In the genomic region with DNA sequence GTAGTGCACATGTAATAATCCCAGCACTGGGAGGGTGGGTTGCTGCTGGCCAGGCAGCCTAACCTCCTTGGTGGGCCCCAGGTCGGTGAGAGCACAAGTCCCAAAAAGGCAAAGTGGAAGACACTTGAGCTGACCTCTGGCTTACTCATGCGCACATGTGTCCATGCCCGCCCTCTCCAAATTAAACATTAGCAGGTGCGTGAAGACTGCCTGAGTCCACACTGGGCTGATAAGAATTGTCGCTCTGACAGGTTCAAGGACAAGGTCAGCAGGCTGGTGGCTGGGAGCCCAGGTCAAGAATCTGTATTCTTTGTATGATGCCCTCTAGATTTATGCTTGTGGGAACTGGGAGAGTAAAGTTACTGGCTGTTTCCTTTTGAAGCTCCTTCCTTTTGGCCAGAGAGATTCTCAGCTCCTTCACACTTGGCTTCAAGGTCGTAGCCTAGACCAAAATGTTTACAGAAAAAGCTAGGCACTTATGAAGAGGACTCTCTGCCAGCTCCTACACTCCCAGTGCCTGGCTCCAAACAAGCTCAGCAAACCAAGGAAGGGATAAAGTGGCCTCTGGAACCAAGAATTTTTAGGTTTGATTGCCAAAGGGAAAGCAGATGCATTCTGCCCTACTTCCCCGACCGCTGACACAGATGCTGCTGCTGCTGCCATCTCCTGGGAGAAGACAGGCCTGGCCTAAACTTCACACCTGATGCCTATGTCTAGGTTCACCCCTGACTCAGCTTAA, we compare ENCODE assay signal across 9 mouse cellular contexts. TPM values are rescaled to one million over a fixed set of nuclear protein-coding genes. Genes with fewer than 3 reads are reported as not detected.
DNase-seq lines count a peak whose midpoint lies in the region; ATAC-seq and TF ChIP-seq lines count a peak whose summit lies in the region.
"Had no signal": no experiment of that assay in that cellular context is flagged by ENCODE, and none has a peak within 500 bp of the region (broad histone marks: within the 10 kb centered on the region; RNA-seq: fewer than 3 reads in every experiment).

No protein-coding gene starts in this region.

- H3K9ac ChIP-seq in midbrain, postnatal 0 days (replicated peaks; ENCODE audit: low read length, poor library complexity, severe bottlenecking): no peak overlapping the region
- H3K9ac ChIP-seq in heart, embryonic 16.5 days (ENCODE audit: low read length): no peak overlapping the region
- H3K9ac ChIP-seq in lung, postnatal 0 days (replicated peaks; ENCODE audit: low read depth): no peak overlapping the region

- no peaks in the 10 kb centered on the region for H3K9me3 ChIP-seq in midbrain, postnatal 0 days (ENCODE audit: low read length)
- H3K9me3 ChIP-seq in midbrain, embryonic 10.5 days (replicated peaks): no peaks in the 10 kb centered on the region
- no peaks in the 10 kb centered on the region; the same call in 1 of the 2 replicates for H3K9me3 ChIP-seq in heart, embryonic 16.5 days (replicated peaks; ENCODE audit: control insufficient read depth, low read length)
- no peaks in the 10 kb centered on the region for H3K9me3 ChIP-seq in lung, postnatal 0 days (ENCODE audit: low read length)

- H3K4me2 ChIP-seq in midbrain, postnatal 0 days (ENCODE audit: low read depth, low read length, poor library complexity, severe bottlenecking): no peak overlapping the region
- no peak overlapping the region for H3K4me2 ChIP-seq in heart, embryonic 16.5 days (ENCODE audit: low read depth, low read length)
- no peak overlapping the region for H3K4me2 ChIP-seq in lung, postnatal 0 days (replicated peaks; ENCODE audit: low read depth, low read length)

- TF ChIP-seq CTCF in midbrain, postnatal 0 days (IDR thresholded peaks at IDR 0.05): peak; percentile 76
- TF ChIP-seq CTCF in lung, postnatal 0 days (IDR thresholded peaks at IDR 0.05): peak; percentile 63

- no peak overlapping the region for H3K27ac ChIP-seq in midbrain, postnatal 0 days (ENCODE audit: low read depth, low read length)
- no peak overlapping the region for H3K27ac ChIP-seq in midbrain, embryonic 10.5 days (replicated peaks)
- H3K27ac ChIP-seq in heart, embryonic 16.5 days (ENCODE audit: low read length): peak overlapping the region; percentile 29
- peak overlapping the region; percentile 9; the same call in 1 of the 2 replicates for H3K27ac ChIP-seq in lung, postnatal 0 days (ENCODE audit: low read length)
- H3K27ac ChIP-seq: macrophage had no signal

- ATAC-seq in midbrain, postnatal 0 days (ENCODE audit: low FRiP score): no peak
- ATAC-seq in heart, embryonic 16.5 days (replicated peaks; ENCODE audit: extremely low read depth, insufficient read depth, low FRiP score): peak; percentile 45; the same call in 1 of the 2 replicates
- peak; percentile 70 for ATAC-seq in lung, postnatal 0 days
- no peak for ATAC-seq in inflammation-experienced regulatory T-cells, adult 6 months

- H3K4me1 ChIP-seq in midbrain, postnatal 0 days (ENCODE audit: insufficient read depth, low read length): no peaks in the 10 kb centered on the region
- H3K4me1 ChIP-seq in midbrain, embryonic 10.5 days: 0 out of 2 replicates have a peak, but pooled peaks cover 3% of the 10 kb centered on the region
- peaks cover 20% of the 10 kb centered on the region for H3K4me1 ChIP-seq in heart, embryonic 16.5 days (ENCODE audit: control insufficient read depth, insufficient read depth, low read length)
- no peaks in the 10 kb centered on the region for H3K4me1 ChIP-seq in lung, postnatal 0 days (ENCODE audit: insufficient read depth, low read depth, low read length)

- DNase-seq in midbrain, postnatal 0 days (ENCODE audit: low spot score): peak; percentile 49
- DNase-seq in midbrain, embryonic 10.5 days (ENCODE audit: low spot score): no peak
- peak; percentile 68 for DNase-seq in adrenal gland, adult 2 months
- peak; percentile 61 for DNase-seq in lung, postnatal 0 days (ENCODE audit: low spot score)
- no peak for DNase-seq in left cerebral cortex, adult 11 months (ENCODE audit: low spot score)
- no peak for DNase-seq in spleen, postnatal 36 days (ENCODE audit: low spot score in 2 of 2)

- 71% methylated on average over 8 of the region's 8 CpGs for WGBS in midbrain, postnatal 0 days
- 79% methylated on average over 8 of the region's 8 CpGs for WGBS in midbrain, embryonic 10.5 days
- WGBS in heart, embryonic 16.5 days: 34% methylated on average over 8 of the region's 8 CpGs
- 31% methylated on average over 8 of the region's 8 CpGs for WGBS in lung, postnatal 0 days

- H3K4me3 ChIP-seq in midbrain, postnatal 0 days (ENCODE audit: low read depth, low read length): no peak overlapping the region
- H3K4me3 ChIP-seq in midbrain, embryonic 10.5 days: no peak overlapping the region
- no peak overlapping the region for H3K4me3 ChIP-seq in heart, embryonic 16.5 days (ENCODE audit: low read length)
- H3K4me3 ChIP-seq in lung, postnatal 0 days (ENCODE audit: low read depth, low read length): no peak overlapping the region

- no peak for TF ChIP-seq EP300 in lung, postnatal 0 days (IDR thresholded peaks at IDR 0.05)

- H3K36me3 ChIP-seq in midbrain, postnatal 0 days (ENCODE audit: insufficient read depth, low read length): no peaks in the 10 kb centered on the region
- H3K36me3 ChIP-seq in midbrain, embryonic 10.5 days: no peaks in the 10 kb centered on the region
- H3K36me3 ChIP-seq in heart, embryonic 16.5 days (ENCODE audit: control insufficient read depth, insufficient read depth): no peaks in the 10 kb centered on the region
- no peaks in the 10 kb centered on the region for H3K36me3 ChIP-seq in lung, postnatal 0 days (ENCODE audit: insufficient read depth, low read length)

- no peaks in the 10 kb centered on the region for H3K27me3 ChIP-seq in midbrain, postnatal 0 days (ENCODE audit: insufficient read depth, low read length)
- no peaks in the 10 kb centered on the region for H3K27me3 ChIP-seq in midbrain, embryonic 10.5 days (ENCODE audit: low read depth, poor library complexity, severe bottlenecking)
- no peaks in the 10 kb centered on the region for H3K27me3 ChIP-seq in heart, embryonic 16.5 days (ENCODE audit: control insufficient read depth, insufficient read depth, low read length)
- no peaks in the 10 kb centered on the region for H3K27me3 ChIP-seq in lung, postnatal 0 days (replicated peaks; ENCODE audit: insufficient read depth, low read length)

RNA-seq across cellular contexts. Expression of a gene that starts 8.1 kb away (rescaled TPM):
- 44.4 and 52.0 TPM in 2 replicates for total RNA-seq in midbrain, postnatal 0 days (2014; rRNA removed)
- polyA plus RNA-seq in midbrain, postnatal 0 days (2015; fragmentation: Nextera tagmentation; extraction: Ambion mirVana): 72.7 and 84.0 TPM in 2 replicates
- polyA plus RNA-seq in midbrain, embryonic 10.5 days (2016; fragmentation: Nextera tagmentation; extraction: Ambion mirVana): 221 and 226 TPM in 2 replicates
- total RNA-seq in adrenal gland, adult 2 months (2021): 100 to 1,000 TPM; 155 to 192 TPM
- polyA plus RNA-seq in adrenal gland, adult 2 months (2012; rRNA removed): 15.6 and 34.5 TPM in 2 replicates
- polyA plus RNA-seq in heart, embryonic 16.5 days (2015; fragmentation: Nextera tagmentation; extraction: Ambion mirVana): 214 and 228 TPM in 2 replicates
- 127 and 144 TPM in 2 replicates for polyA plus RNA-seq in lung, postnatal 0 days (2015; fragmentation: Nextera tagmentation; extraction: Ambion mirVana)
- 100 to 1,000 TPM; 299 to 352 (median 344) TPM for polyA plus RNA-seq in inflammation-experienced regulatory T-cells, adult 6 months (2017; shearing (Covaris generic))

Comparison
In these comparisons a context has a peak if more than half of its experiments do, and no peak if none do; other contexts are left out.
1. DNase-seq: peak in midbrain, postnatal 0 days (single experiment), adrenal gland, adult 2 months (single experiment) and lung, postnatal 0 days (single experiment); none in midbrain, embryonic 10.5 days (single experiment), left cerebral cortex, adult 11 months (single experiment) and spleen, postnatal 36 days (0 of 2).
2. ATAC-seq: peak in heart, embryonic 16.5 days (single experiment) and lung, postnatal 0 days (single experiment); none in midbrain, postnatal 0 days (single experiment) and inflammation-experienced regulatory T-cells, adult 6 months (single experiment).
3. H3K27ac ChIP-seq: peak in heart, embryonic 16.5 days (single experiment) and lung, postnatal 0 days (single experiment); none in midbrain, postnatal 0 days (single experiment) and midbrain, embryonic 10.5 days (single experiment).